Mouse (Mus musculus) CH12F3 (cell line): ENCODE measurements around the gene Egfl7.

ENCODE experiments used
- in situ Hi-C: fragments of 300-500 bp; cut with MboI; formaldehyde crosslinking; loops from 2 replicates; pipeline ENCODE4 v1.14.3; 2020; ENCODE audit warnings: low sequenced_read_pairs

Gene Egfl7

DNA sequence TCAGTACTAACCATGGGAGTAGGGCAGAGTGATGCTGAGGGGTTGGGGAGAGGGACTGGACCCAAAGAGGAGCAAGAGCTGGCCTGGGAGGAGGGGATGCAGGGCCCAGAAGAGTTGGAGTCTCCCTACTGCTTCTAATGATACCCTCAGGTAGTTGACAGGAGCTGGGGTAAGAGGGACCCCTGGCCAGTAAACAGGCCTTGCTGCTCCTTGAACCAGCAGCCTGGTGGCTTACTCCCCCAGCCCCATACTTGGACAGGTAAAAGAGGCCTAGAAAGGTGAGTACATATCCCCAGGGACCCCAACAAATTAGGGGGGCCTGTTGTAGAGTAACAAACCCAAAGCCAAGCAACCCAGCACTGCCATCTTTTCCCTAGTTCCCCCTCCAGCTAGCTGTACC lies 29.0 kb downstream of the Egfl7 start:
- in situ Hi-C loops: no loop called here

DNA sequence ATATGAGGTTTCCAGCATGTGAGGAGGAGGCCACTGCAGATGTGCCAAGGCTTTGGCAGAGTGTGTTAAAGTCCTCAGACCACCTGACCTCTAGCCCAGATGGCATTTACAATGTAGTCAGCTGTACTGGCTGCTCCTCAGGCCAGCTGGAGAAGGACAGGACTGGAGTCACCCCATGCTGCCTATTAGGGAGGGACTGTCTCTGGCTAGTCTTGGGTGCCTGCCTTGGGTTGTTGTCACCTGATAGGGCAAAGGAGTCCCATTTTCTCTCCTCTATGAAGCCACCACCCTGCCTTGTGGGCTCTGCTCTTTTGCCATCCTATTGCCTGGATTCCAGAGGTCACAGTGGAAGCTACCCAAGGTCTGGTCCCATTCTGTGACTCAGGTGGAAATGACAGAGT lies 29.4 kb downstream of the Egfl7 start:
- in situ Hi-C loops: no loop called here

DNA sequence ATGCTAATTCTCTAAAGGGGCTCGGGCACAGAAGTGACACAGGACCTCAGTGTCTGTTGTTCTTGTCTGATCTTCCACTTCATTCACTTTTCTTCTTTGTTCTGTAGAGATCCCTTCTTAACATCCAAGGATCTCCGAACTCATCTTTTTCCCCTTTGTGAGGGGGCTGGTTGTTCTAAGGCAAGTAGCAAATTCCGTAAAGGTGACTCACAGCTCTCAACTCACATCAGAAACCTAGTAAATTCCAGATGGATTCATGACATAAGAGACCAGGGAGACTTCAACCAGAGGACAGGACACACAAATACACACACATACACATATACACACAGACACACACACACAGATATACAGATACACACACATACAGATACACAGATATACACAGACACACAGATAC lies 30.7 kb downstream of the Egfl7 start:
- in situ Hi-C loops: no loop called here

DNA sequence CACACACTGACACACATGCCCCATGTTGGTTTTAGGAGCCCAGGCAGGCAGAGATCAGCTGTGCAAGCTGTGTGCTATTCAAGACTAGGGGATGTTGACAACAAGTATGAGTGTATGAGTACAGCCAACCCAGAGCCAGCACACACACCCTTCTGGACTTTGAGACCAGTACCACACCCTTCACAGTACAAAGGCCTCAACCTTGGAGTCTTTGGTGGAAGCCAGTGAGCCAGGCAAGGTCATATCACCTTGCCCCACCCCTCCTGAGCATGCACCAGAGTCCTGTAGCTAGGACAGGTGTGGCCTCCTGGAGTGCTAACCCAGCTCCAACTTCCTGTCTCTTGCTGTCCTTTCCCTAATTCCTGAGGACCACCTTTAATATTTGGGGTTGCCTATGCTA lies 31.2 kb downstream of the Egfl7 start:
- in situ Hi-C loops: no loop called here

DNA sequence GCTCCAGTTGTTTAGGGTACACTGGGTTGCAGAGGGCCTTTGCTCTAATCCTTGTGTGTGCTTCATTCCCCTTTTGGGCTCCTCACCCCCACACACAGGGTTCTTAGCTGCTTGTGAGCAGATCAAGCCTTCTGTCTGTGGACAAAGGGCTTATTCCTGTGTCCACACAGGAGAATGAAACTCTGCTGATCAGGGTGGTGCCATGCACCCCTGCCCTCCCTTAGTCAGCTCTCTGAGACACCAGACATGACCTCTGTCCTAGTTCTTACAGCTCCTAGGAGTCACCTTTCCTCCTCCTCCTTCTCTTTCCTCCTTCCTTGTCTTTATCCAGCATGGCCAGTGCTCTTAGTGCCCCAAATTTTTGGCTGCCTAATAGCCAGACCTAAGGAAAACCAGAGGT lies 32.1 kb downstream of the Egfl7 start:
- in situ Hi-C loops: no loop called here

DNA sequence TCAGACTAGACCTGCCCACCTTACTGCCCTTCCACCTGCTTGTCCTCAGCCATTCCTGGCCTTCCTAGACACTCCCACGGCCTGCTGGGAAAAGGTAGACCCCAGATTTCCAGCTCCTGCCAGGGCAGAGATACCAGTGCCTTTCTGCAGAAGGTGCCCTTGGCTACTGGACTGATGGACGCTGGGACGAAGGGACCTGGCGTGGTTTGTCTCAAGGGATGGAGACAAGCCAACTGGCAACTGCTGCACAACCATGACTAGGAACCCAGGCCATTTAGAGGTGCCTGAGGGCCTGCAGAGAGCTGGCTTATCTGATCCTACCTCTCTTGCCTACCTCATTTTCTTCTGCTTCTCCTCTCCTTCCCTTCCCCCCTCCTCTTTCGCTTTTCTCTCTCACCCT lies 35.1 kb downstream of the Egfl7 start:
- in situ Hi-C loops: no loop called here

DNA sequence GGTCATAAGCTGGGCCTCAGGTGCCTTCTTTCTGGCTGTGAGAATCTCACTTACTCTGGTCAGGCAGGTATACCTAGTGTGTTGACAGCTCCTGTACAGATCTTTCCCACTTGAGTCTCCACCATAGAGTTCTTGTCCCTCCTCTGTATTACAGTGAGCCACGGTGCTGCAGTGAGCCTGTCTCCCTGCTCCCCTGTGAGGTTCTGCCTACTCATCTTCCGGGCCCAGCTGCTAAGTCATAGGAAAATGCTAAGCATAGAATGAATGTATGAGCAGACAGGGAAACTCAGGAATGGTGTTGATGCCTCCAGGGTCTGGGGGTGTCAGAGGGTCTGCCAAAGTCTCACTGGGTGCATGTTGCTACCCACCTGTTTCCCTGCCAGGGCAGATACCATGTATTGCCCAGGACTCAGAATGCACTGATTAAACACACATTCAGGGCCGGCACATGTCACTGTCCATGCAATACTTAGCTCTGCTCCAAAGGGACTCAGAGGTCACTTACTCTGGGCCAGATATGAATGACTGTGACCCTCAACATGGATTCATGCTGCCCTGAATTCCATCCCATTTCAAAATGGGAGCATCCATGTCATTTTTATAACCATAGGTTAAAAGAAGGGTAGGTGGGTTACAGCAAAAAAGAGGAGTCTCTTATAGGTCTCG lies 35.8 kb downstream of the Egfl7 start:
- in situ Hi-C loops: no loop called here

DNA sequence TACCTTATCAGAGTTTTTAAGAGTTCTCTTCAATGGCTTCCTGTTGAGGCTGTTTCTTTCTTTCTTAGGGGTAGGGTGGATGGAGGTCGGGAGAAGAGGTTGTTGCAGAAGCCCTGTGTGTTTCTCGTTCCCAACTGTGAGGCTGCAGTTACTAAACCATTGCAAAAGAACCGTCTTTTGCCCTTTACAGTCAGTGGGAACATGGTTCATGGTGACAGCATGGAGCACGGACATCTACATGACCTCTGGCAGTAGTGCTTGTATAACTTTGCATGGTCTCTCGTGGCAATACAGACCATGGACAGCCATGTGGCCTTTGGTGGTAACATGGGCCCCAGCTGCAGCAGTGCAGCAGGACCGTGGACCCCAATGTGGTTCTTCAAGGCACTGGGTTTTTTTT lies 37.5 kb downstream of the Egfl7 start:
- in situ Hi-C loops: no loop called here

DNA sequence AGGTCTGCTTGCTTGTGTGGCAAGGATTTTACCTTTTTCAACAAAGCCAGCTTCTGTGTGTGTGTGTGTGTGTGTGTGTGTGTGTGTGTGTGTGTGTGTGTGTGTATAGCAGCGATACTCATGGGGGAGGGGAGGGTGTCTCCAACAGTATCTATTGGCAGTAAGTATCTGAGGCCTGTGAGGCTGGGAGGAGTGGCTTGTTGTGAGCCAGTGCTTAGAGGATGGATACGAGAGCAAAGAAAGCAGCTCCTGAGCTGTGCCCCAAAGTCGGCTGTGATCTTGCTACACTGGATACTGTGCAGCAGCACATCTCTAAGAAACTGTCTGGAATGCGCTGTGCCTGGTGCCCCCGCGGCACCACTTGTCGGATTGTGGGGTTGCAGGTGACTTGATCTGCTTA lies 38.1 kb downstream of the Egfl7 start:
- in situ Hi-C loops: no loop called here

DNA sequence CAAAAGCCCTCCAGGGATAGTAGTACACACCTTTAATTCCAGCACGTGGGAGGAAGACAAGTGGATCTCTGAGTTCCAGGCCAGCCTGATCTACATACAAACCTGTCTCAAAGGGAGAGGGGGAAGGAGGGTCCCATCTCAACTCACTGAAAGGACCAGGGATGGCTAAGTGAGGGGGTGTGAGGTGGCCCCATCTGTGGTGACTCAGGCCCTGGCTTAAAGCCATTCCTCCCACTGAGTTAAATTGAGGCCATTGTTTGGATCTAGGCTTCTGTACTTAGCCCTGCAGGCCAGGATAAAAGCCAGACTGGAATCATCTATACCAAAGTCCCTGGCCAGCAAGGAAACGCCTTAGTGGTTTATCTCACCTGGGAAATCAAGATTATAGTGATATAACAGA lies 41.4 kb downstream of the Egfl7 start:
- in situ Hi-C loops: no loop called here

DNA sequence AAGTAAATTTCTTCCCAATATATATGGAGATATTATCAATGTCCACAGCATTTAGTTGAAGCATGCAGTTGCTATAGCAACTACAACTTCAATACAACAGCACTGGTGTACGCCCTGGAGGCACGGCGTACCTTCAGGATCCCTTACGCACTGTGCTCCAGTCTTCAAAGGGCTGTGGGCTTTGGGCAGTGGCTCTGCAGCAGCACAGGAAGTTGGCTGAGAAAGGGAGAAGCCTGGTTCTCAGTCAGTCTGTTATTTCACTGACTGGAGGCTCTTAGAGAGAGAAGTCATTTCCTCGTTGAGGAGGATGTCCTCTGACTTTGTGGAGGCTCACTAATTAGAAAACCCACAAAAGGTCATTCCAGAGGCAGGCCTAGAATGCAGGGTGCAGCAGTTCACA lies 43.2 kb downstream of the Egfl7 start:
- in situ Hi-C loops: no loop called here

DNA sequence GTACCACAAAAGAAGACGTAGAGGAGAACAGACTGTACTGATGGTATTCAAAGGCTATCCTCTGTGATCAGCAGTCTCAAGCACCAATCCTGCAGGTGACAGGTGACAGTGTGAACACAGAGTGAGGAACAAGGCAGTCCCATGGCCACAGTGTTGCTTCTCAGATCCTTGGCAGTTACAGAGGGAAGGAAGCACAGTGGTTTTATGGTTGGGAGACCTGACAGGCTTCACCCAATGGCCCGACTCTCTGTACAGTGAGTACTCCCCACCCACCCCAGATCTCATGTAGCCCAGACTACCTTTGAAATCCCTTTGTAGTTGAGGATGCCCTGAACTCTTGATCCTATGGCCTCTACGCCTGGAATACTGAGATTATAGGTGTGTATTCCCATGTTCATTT lies 45.6 kb downstream of the Egfl7 start:
- in situ Hi-C loops: no loop called here

DNA sequence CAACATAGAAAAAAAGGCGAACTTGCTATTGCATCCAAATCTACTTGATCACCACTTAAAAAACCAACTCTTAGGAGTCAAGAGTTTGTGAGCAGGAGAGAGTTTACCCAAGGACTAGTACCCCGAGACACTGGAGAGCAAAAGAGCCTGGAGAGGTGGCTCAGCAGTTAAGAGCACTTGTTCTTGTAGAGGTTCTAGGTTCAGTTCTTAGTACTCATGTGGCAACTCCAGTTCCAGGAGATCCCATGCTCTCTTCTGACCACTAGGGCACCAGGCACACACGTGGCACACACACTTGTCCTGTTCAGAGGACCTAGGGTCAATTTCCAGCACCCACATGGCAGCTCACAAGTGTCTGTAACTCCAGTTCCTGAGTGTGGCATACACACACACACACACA lies 46.3 kb downstream of the Egfl7 start:
- in situ Hi-C loops: no loop called here

DNA sequence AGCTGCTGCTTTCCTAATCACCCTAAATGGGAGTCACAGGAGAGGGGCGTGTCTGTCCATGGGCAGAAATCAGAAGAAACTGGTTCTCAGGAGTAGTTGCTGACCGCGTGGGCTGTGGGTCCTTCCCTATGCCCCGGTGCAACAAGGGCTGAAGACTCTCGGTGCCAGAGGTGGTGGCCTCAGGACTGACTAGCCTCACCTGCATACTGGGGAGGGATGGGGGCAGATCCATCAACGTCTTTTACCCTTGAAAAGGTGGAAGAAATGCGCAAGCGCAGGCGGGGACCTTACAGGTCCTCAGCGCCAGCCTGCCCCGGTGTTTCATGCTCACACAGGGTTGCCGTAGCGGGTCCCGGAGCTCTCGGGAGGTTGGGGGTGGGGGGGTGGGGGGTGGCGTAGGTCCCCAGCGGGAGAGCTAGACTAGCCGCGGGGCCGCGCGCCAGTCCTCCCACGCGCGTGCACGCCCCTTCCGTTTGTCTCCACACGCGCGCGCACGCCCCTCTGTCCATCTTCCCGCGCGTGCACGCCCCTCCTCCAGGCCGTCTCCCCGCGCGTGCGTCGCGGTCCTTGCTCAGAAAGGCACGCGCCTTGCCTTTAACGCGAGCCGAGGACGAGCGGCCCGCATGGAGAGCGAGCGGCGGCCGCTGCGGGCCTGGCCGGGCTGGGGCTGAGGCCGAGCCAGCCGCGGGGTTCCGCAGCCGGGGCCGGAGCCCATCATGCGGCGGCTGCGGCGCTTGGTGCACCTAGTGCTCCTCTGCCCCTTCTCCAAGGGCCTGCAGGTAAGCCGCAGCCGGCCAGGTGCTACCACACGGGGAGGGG lies 48.3 kb downstream of the Egfl7 start, which contains the start of gene Fam69b:
TSS of gene Fam69b (plus strand) at position 537 of the 819 bp plus-strand sequence.
- in situ Hi-C loops: no loop called here

DNA sequence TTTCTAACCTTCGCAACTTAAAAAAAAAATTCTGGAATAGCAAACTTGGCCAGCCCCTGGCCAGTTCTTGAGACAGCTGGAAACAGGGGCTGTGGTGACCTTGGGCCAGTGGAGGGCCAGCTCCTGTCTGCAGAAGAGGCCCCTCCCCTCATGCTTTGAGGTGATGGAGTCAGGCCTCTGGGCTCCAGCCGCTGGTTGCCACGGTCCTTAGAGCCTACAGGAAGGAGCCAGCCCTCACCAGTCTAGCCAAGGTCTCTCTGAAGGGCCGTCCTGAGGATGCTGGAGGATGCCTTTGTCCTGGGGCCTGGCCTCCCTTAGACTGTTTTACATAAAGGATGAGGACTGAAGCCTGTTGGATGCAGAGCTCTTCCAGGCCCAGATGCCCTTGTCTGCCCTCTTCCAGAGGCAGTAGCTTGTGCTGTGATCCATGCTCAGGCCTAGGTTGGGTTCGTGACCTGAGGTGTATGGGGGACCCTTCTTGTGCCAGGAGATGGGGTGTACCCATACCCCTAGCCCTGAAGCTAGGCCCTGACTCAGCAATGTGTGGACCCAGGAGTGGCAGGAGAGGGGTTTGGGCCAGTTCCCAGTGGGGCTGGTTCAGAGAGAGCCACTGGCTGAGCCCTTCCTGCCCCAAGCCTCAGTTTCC lies 49.1 kb downstream of the Egfl7 start:
- in situ Hi-C loops: no loop called here

DNA sequence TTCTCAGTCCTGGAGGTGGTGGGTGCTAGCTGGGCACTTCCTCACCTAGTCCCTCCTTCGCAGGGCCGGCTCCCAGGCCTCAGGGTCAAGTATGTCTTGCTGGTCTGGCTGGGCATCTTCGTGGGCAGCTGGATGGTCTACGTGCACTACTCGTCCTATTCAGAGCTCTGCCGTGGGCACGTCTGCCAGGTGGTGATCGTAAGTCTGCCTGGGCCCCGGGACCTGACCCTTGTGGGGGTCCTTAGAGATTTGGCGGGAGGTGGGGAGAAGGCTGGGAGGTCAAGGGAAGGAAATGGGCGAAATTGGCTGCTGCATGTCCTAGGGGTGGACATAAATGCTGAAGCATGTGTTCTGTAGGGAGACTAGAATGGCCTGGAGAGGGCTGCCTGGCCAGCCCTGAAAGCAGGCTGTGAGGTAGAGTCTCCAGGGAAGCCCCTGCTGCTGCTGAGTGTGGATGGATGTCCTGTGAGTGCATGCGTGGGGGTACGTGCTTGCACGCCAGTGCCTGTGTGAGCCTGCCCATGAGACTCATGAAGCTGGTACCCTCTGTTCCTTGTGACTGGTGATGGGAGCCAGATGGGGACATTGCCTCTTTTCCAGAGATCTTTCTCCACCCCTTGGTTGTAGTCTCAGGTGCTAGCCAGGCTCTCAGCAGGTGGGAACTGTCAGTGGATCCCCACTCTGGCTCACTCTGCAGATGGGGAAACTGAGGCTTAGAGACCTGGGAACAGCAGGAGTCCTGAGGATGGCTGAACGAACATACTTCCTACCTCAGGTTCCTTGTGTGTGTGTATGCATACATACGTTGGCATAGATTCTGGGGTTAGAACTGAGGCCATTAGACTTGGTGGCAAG lies 53.0 kb downstream of the Egfl7 start:
- in situ Hi-C loops: no loop called here

DNA sequence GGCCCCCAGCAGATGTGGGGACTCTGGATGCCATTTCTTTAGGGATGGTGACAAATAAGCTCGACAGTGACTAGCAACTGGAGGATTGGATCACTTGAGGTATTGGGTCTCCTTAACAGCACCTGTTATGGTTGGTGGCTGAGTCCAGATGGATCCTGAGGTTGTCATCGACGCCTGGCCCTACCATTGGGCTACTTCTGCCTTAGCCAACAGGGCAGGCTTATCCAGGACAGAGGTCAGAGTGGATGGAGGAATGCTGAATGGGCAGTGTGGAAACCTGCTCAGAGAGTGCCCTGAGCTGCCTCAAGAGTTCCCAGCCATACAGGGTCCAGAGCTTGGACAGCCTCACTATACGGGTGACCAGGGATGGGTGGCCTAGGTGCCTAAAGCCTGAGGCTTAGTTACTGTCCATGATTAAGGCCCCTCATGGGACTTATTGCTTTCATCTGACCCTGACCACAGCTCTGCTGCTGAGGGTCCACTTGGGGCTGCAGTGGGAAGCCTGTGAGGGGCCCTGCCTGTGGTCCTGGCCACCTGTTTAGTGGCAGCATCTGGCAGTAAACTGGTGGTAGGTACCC lies 54.2 kb downstream of the Egfl7 start:
- in situ Hi-C loops: no loop called here

DNA sequence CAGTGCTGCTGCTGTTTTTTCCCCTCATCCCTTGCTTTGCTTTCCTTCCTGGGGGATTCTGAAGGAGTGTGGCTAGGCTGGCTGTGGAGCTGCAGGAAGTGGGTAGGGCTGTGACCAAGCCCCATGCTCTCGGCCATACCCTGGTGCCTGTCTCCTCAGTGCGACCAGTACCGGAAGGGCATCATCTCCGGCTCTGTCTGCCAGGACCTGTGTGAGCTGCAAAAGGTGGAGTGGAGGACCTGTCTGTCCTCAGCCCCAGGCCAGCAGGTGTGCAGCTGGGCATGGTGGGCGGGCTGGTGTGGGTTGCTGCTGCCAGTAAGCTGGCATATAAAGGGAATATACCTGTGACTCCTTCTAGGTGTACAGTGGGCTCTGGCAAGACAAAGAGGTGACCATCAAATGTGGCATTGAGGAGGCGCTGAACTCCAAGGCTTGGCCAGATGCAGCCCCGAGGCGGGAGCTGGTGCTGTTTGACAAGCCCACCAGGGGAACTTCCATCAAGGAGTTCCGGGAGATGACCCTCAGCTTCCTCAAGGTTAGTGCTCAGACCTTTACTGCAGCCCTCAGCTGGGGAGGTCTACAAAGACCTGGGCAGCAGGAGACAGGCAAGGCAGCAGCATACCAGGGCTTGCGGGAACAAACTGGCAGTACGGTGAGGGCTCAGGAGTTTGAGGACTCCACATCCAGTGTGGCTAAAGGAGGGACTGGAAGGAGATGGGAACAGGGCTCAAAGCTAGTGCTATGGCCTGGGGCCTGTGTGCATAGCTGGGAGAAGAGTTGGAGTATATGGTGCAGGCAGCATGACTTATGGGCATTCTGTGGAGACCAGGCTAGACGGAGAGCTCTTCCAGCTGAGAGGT lies 55.0 kb downstream of the Egfl7 start:
- in situ Hi-C loops: no loop called here

DNA sequence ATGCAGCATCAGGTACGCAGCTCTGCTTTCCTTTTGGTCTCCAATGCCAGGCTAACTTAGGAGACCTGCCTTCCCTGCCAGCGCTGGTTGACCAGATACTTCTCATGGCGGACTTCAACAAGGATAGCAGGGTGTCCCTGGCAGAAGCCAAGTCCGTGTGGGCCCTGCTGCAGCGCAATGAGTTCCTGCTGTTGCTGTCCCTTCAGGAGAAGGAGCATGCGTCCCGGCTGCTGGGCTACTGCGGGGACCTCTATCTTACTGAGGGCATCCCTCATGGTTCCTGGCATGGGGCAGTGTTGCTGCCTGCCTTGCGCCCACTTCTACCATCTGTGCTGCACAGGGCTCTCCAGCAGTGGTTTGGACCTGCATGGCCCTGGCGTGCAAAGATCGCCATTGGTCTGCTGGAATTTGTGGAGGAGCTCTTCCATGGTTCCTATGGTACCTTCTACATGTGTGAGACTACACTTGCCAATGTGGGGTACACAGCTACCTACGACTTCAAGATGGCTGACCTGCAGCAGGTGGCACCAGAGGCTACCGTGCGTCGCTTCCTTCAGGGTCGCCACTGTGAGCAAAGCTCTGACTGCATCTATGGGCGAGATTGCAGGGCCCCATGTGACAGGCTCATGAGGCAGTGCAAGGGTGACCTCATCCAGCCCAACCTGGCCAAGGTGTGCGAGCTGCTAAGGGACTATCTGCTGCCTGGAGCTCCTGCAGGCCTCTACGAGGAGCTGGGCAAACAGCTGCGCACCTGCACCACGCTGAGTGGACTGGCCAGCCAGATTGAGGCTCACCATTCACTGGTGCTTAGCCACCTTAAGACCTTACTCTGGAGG lies 55.9 kb downstream of the Egfl7 start:
- in situ Hi-C loops: no loop called here
